Mouse (Mus musculus): ENCODE data around the gene Bcl3. TPM values are rescaled to one million over a fixed set of nuclear protein-coding genes. Genes with fewer than 3 reads are reported as not detected.

Gene Bcl3
- total RNA-seq, 2 experiments from 2014 or later = 0.32 to 1.4 TPM

DNA sequence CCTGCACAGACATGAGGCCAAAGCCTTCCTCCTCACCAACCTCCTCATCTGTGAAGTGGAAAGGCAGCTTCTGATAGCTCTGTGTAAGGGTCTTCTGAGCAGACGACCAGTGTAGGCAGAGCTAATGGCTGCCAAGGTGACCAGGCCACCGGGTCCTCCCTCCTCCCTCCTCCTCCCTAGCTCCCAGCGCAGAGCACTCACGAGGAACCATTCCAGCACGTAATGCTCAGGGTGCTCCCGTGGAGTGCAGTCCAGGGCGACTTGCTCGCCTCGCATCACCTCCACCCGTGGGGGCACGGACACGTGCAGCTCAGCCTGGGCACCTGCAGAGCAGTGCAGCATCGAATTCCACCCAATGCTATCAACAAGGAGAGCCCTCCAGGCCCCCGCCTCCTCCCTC lies 54.3 kb downstream of the Bcl3 start:
- DNase-seq = no peak

DNA sequence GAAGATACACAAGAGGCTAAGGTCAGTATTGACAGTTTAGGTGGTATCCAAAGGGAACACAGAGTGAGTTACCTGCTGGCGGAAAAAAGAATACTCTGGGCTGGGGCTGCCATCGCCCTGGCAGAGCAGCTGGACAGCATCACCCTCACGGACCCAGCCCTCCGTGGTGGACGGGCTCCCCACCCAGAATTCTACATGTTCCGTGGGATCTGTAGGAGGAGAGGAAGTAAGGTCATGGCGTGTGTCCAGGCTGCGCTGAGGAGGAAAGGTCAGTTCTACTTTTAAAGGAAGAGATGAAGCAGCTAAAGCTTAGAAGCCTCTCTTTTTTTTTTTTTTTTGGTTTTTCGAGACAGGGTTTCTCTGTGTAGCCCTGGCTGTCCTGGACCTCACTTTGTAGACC lies 58.0 kb downstream of the Bcl3 start:
- no peak for DNase-seq

DNA sequence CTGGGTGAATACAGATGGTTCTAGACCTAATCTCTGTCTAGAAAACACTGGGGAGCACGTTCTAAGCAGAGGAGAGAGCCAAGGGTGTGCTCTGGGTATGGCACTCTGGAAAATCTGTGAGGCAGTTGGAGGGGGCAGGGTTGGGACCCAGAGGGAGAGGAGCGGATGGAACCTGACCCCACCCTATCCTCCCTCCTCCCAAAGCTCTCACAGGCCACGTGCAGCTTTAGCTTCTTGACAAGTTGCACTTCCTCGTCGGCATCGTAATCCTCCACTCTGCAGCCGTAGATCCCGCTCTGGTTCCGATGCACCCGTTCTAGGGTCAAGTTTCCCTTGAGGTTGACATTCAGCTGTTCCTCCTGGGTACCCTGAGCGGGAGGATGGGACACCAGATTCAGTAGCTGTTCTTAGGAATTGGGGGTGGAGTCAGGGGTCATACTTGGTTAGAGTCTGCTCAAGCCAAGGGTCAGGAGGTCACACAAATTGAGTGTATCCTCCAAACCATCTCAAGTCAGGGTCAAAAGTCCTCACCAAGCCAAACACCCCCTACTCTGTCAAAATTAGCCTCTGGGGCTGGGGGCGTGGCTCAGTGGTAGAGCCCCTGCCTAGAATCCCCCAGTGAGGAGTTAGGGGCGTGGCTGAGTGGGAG lies 58.6 kb downstream of the Bcl3 start:
- DNase-seq = no peak

DNA sequence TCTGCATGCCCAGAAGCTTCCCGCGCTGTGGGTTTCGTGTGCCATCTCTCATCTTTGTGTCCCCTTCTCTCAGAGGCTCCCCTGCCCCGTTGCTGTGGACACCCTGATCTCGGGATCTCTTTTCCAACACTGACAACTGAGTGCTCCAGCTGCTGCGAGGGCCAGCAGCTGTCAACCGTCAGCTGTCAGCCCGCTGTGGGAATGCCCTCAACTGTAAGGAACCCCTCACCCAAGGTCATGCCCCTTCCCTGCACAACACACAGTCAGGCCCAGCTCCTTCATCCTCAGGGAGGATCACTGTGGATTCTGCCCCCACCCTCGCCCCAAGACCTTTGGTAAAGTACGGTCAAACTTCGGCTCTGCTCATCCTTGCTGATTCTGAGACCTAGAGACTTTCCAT lies 60.3 kb downstream of the Bcl3 start:
- DNase-seq = no peak

DNA sequence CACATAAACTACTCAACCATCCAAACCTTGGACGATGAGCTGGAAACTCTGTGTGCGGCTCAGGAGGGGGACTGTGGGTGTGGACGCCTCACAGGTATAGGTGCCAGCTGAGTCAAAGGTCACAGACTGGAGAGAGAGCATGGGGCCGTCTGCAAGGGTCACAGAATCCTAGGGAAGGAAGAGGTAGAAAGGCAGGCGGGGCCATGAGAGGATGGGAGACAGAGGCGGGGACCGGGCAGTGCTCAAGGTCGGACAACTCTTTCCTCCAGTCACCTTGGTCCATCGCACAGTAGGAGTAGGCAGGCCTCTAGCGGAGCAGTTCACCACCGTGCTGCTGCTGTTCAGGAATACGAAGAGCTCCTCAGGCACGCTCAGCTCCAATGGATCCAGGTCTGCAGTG lies 62.5 kb downstream of the Bcl3 start:
- DNase-seq = no peak

DNA sequence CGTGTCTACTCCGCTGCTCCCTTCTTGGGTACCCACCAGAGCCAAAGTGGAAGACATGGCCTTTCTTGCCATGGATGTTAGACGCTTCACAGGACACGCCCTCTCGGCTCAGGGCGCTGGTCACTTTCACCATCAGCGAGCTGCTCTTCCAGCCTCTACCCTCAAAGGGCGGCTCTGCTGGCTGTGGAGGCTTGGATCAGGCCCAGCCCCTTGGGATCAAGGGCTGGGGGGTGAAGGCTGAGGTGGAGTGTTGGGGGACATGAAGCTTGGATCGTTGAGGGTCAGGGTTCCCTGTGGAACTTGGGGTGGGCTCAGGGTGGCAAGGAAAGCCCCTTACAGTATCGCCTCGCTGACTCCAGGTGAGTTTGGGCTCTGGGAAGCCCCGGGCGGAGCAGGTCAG lies 63.9 kb downstream of the Bcl3 start:
- DNase-seq = no peak

Other genes starting within 250 kb of the Bcl3 start
- under 1 TPM; 0.33 to 0.75 TPM for gene Zfp296, start 245.5 kb downstream of the Bcl3 start, total RNA-seq (2021)
- 10 to 100 TPM; 44.2 to 46.1 TPM for gene Gemin7, start 245.2 kb downstream of the Bcl3 start, total RNA-seq (2021)
- 100 to 1,000 TPM in 1 of 2 experiments, 10 to 100 TPM in 1; 90.1 to 103 TPM for gene Clasrp, start 218.3 kb downstream of the Bcl3 start, total RNA-seq (2021)
- 10 to 100 TPM in 1 of 2 experiments, 1 to 10 TPM in 1; 7.3 to 10.2 TPM for gene Relb, start 193.3 kb downstream of the Bcl3 start, total RNA-seq (2021)
- gene Clptm1, start 157.7 kb downstream of the Bcl3 start, total RNA-seq (2021) = 100 to 1,000 TPM; 131 to 144 TPM
- gene Apoc2, start 144.8 kb downstream of the Bcl3 start, total RNA-seq (2021) = not detected
- gene Gm44805, start 141.3 kb downstream of the Bcl3 start, total RNA-seq (2021) = not detected
- gene Apoc4, start 141.3 kb downstream of the Bcl3 start, total RNA-seq (2021) = not detected
- gene Apoc1, start 130.1 kb downstream of the Bcl3 start, total RNA-seq (2021) = 1 to 10 TPM; 4.6 to 5.7 TPM
- gene Apoe, start 123.6 kb downstream of the Bcl3 start, total RNA-seq (2021) = 1,000 to 10,000 TPM; 2,147 to 2,303 TPM
- gene Tomm40, start 107.3 kb downstream of the Bcl3 start, total RNA-seq (2021) = 100 to 1,000 TPM; 110 to 115 TPM
- 1 to 10 TPM; 5.2 to 5.8 TPM for gene Nectin2, start 72.3 kb downstream of the Bcl3 start, total RNA-seq (2021)
- 1 to 10 TPM; 9.5 to 9.8 TPM for gene Bcam, start 51.8 kb downstream of the Bcl3 start, total RNA-seq (2021)
- gene Cblc, start 26.0 kb downstream of the Bcl3 start, total RNA-seq (2021) = not detected
- gene Gm19345, start 29.2 kb upstream of the Bcl3 start, total RNA-seq (2021) = 1 to 10 TPM; 1.2 to 1.9 TPM
- not detected for gene Ceacam16, start 38.5 kb upstream of the Bcl3 start, total RNA-seq (2021)
- gene Ceacam19, start 65.2 kb upstream of the Bcl3 start, total RNA-seq (2021) = not detected
- 10 to 100 TPM; 11.5 to 14.9 TPM for gene Pvr, start 98.4 kb upstream of the Bcl3 start, total RNA-seq (2021)
- not detected for gene Igsf23, start 128.0 kb upstream of the Bcl3 start, total RNA-seq (2021)
- gene Ceacam20, start 142.6 kb upstream of the Bcl3 start, total RNA-seq (2021) = not detected
- gene Nlrp9b, start 168.7 kb upstream of the Bcl3 start, total RNA-seq (2021) = not detected